Comparison of ENCODE assay signal across 29 mouse cellular contexts in the genomic region with DNA sequence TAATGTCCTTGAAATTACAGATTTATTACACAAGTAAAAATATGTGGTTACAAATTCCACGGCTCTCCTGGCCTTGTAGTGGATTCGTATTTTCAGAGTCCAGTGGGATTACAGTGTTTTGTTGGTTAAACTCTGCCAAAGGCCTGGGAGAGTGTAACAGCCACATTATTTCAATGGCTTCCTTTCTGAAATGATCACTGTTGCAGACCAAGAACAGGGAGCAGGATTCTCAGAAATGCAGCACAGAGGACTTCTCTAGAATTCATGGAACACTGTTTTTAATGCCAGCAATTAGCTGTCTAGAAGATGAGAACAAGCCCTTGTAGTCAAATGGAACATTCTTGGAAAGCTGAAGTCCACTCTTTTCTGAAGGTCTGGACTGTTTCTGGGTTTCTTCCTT.
DNase-seq lines count a peak whose midpoint lies in the region; ATAC-seq and TF ChIP-seq lines count a peak whose summit lies in the region.
"Had no signal": no experiment of that assay in that cellular context is flagged by ENCODE, and none has a peak within 500 bp of the region (broad histone marks: within the 10 kb centered on the region; RNA-seq: fewer than 3 reads in every experiment).

No protein-coding gene starts in this region.

- 42% methylated on average over 2 of the region's 2 CpGs for WGBS in limb, embryonic 12.5 days
- 79% methylated on average over 2 of the region's 2 CpGs for WGBS in limb, embryonic 10.5 days
- whole genome bisulfite sequencing in embryonic facial prominence, embryonic 14.5 days, result 43% methylated on average over 2 of the region's 2 CpGs
- WGBS in limb, embryonic 13.5 days, result 18% methylated on average over 2 of the region's 2 CpGs
- 37% methylated on average over 2 of the region's 2 CpGs for WGBS in stomach, embryonic 16.5 days
- 59% methylated on average over 2 of the region's 2 CpGs for WGBS in kidney, adult 2 months

- ATAC-seq in limb, embryonic 12.5 days (ENCODE audit: insufficient number of reproducible peaks, insufficient read depth, low FRiP score, low TSS enrichment, low read depth), result no peak
- no peak for ATAC-seq in embryonic facial prominence, embryonic 14.5 days (ENCODE audit: low read depth)
- ATAC-seq in limb, embryonic 13.5 days (ENCODE audit: low FRiP score, low read depth), result peak; percentile 32; the same call in 1 of the 2 replicates
- no peak for ATAC-seq in stomach, embryonic 16.5 days (ENCODE audit: insufficient read depth, low FRiP score)
- ATAC-seq: forebrain, embryonic 16.5 days had no signal

- no peak overlapping the region for H3K4me2 ChIP-seq in limb, embryonic 12.5 days
- no peak overlapping the region for H3K4me2 ChIP-seq in embryonic facial prominence, embryonic 14.5 days (ENCODE audit: low read depth, low read length)
- H3K4me2 ChIP-seq in limb, embryonic 13.5 days (replicated peaks), result no peak overlapping the region
- H3K4me2 ChIP-seq in stomach, embryonic 16.5 days (ENCODE audit: low read depth, low read length), result no peak overlapping the region
- H3K4me2 ChIP-seq: heart, embryonic 12.5 days; hindbrain, embryonic 14.5 days; midbrain, embryonic 12.5 days; neural tube, embryonic 12.5 days had no signal

- DNase-seq in limb, embryonic 10.5 days (ENCODE audit: low spot score), result no peak
- DNase-seq in embryonic facial prominence, embryonic 14.5 days (ENCODE audit: low spot score), result peak; percentile 49
- DNase-seq in left cerebral cortex, adult 18-20 months (ENCODE audit: low spot score in 2 of 2), result no peak
- no peak for DNase-seq in kidney, adult 2 months
- no peak for DNase-seq in urinary bladder, adult 18-20 months (ENCODE audit: low spot score in 2 of 2)
- DNase-seq: B cell, adult 2 months; cerebellum, adult 11 months; cerebellum, adult 9-11 months; gastrocnemius, adult 2 months; gastrocnemius, postnatal 36 days; heart, adult 18-20 months; kidney, adult 9 months; kidney, postnatal 14 days; liver; lung, adult 2 months; lung, postnatal 14 days; spleen, adult 18-20 months had no signal

- no peaks in the 10 kb centered on the region for H3K36me3 ChIP-seq in limb, embryonic 12.5 days
- H3K36me3 ChIP-seq in limb, embryonic 10.5 days, result no peaks in the 10 kb centered on the region
- no peaks in the 10 kb centered on the region for H3K36me3 ChIP-seq in embryonic facial prominence, embryonic 14.5 days (ENCODE audit: control insufficient read depth, insufficient read depth, low read length)
- H3K36me3 ChIP-seq in limb, embryonic 13.5 days, result no peaks in the 10 kb centered on the region
- H3K36me3 ChIP-seq in stomach, embryonic 16.5 days (ENCODE audit: control insufficient read depth, insufficient read depth, low read length), result no peaks in the 10 kb centered on the region
- no peaks in the 10 kb centered on the region for H3K36me3 ChIP-seq in kidney, adult 2 months (ENCODE audit: control insufficient read depth, insufficient read depth, low read length)
- H3K36me3 ChIP-seq: forebrain, embryonic 10.5 days; heart, embryonic 12.5 days; midbrain, embryonic 12.5 days; neural tube, embryonic 12.5 days had no signal

- 0 out of 2 replicates have a peak overlapping the region, but pooled peaks have one; percentile 35 for H3K27ac ChIP-seq in limb, embryonic 12.5 days
- no peak overlapping the region; the same call in 1 of the 2 replicates for H3K27ac ChIP-seq in limb, embryonic 10.5 days
- peak overlapping the region; percentile 77; the same call in 1 of the 2 replicates for H3K27ac ChIP-seq in embryonic facial prominence, embryonic 14.5 days (replicated peaks; ENCODE audit: low read depth, low read length)
- H3K27ac ChIP-seq in limb, embryonic 13.5 days, result peak overlapping the region; percentile 59
- peak overlapping the region; percentile 82 for H3K27ac ChIP-seq in stomach, embryonic 16.5 days (ENCODE audit: low read length)
- H3K27ac ChIP-seq in kidney, adult 2 months (ENCODE audit: insufficient read depth, low read depth, low read length), result no peak overlapping the region
- H3K27ac ChIP-seq: forebrain, embryonic 10.5 days; gastrocnemius, adult 2 months; hindbrain, embryonic 14.5 days; left cerebral cortex, adult 2 months; liver, embryonic 14.5 days; midbrain, embryonic 12.5 days; neural tube, embryonic 12.5 days had no signal

- no peaks in the 10 kb centered on the region for H3K27me3 ChIP-seq in limb, embryonic 12.5 days
- H3K27me3 ChIP-seq in limb, embryonic 10.5 days (ENCODE audit: low read depth, poor library complexity, severe bottlenecking), result no peaks in the 10 kb centered on the region
- H3K27me3 ChIP-seq in embryonic facial prominence, embryonic 14.5 days (replicated peaks; ENCODE audit: control insufficient read depth, insufficient read depth, low read length), result no peaks in the 10 kb centered on the region
- H3K27me3 ChIP-seq in limb, embryonic 13.5 days, result no peaks in the 10 kb centered on the region
- H3K27me3 ChIP-seq in stomach, embryonic 16.5 days (ENCODE audit: control insufficient read depth, insufficient read depth, low read length), result no peaks in the 10 kb centered on the region
- H3K27me3 ChIP-seq in kidney, adult 2 months (replicated peaks; ENCODE audit: control insufficient read depth, insufficient read depth, low read length), result no peaks in the 10 kb centered on the region
- H3K27me3 ChIP-seq: heart, embryonic 12.5 days; midbrain, embryonic 12.5 days; neural tube, embryonic 12.5 days had no signal

- no peak for TF ChIP-seq CTCF in kidney, adult 2 months (conservative IDR thresholded peaks at IDR 0.05; ENCODE audit: insufficient read depth, insufficient read length, low read depth, low read length)

- no peak for TF ChIP-seq POLR2A in kidney, adult 2 months (IDR thresholded peaks at IDR 0.05; ENCODE audit: low read depth, low read length)

- no peak overlapping the region for H3K9ac ChIP-seq in limb, embryonic 12.5 days (replicated peaks)
- no peak overlapping the region for H3K9ac ChIP-seq in embryonic facial prominence, embryonic 14.5 days (ENCODE audit: low read depth, low read length)
- no peak overlapping the region for H3K9ac ChIP-seq in limb, embryonic 13.5 days
- H3K9ac ChIP-seq in stomach, embryonic 16.5 days (ENCODE audit: low read length), result no peak overlapping the region
- H3K9ac ChIP-seq: heart, embryonic 12.5 days; hindbrain, embryonic 14.5 days; liver, embryonic 14.5 days; midbrain, embryonic 12.5 days; neural tube, embryonic 12.5 days had no signal

- H3K4me3 ChIP-seq in limb, embryonic 12.5 days (replicated peaks), result no peak overlapping the region
- no peak overlapping the region for H3K4me3 ChIP-seq in limb, embryonic 10.5 days
- H3K4me3 ChIP-seq in embryonic facial prominence, embryonic 14.5 days (ENCODE audit: low read depth, low read length), result no peak overlapping the region
- H3K4me3 ChIP-seq in limb, embryonic 13.5 days, result no peak overlapping the region
- H3K4me3 ChIP-seq in stomach, embryonic 16.5 days (replicated peaks; ENCODE audit: low read length), result no peak overlapping the region
- no peak overlapping the region for H3K4me3 ChIP-seq in kidney, adult 2 months (ENCODE audit: insufficient read depth, low read depth, low read length)
- H3K4me3 ChIP-seq: forebrain, embryonic 10.5 days; heart, embryonic 12.5 days; left cerebral cortex, adult 2 months; midbrain, embryonic 12.5 days; myocyte; neural tube, embryonic 12.5 days had no signal

- H3K4me1 ChIP-seq in limb, embryonic 12.5 days (replicated peaks), result peaks cover 15% of the 10 kb centered on the region
- peaks cover 17% of the 10 kb centered on the region for H3K4me1 ChIP-seq in limb, embryonic 10.5 days
- peaks cover 9% of the 10 kb centered on the region; the same call in 1 of the 2 replicates for H3K4me1 ChIP-seq in embryonic facial prominence, embryonic 14.5 days (ENCODE audit: control insufficient read depth, insufficient read depth, low read length)
- H3K4me1 ChIP-seq in limb, embryonic 13.5 days, result peaks cover 18% of the 10 kb centered on the region
- peaks cover 4% of the 10 kb centered on the region; the same call in 1 of the 2 replicates for H3K4me1 ChIP-seq in stomach, embryonic 16.5 days (ENCODE audit: control insufficient read depth, insufficient read depth, low read length)
- no peaks in the 10 kb centered on the region for H3K4me1 ChIP-seq in kidney, adult 2 months (ENCODE audit: control insufficient read depth, insufficient read depth, low read length)
- H3K4me1 ChIP-seq: forebrain, embryonic 10.5 days; heart, embryonic 12.5 days; midbrain, embryonic 12.5 days; neural tube, embryonic 12.5 days had no signal

- no peaks in the 10 kb centered on the region for H3K9me3 ChIP-seq in limb, embryonic 12.5 days
- no peaks in the 10 kb centered on the region for H3K9me3 ChIP-seq in limb, embryonic 10.5 days (replicated peaks)
- no peaks in the 10 kb centered on the region for H3K9me3 ChIP-seq in embryonic facial prominence, embryonic 14.5 days (ENCODE audit: control insufficient read depth, low read length)
- no peaks in the 10 kb centered on the region for H3K9me3 ChIP-seq in limb, embryonic 13.5 days
- H3K9me3 ChIP-seq in stomach, embryonic 16.5 days (replicated peaks; ENCODE audit: control insufficient read depth, low read length), result no peaks in the 10 kb centered on the region
- H3K9me3 ChIP-seq: forebrain, embryonic 10.5 days; heart, embryonic 12.5 days; midbrain, embryonic 12.5 days; neural tube, embryonic 12.5 days had no signal

Comparison
In these comparisons a context has a peak if more than half of its experiments do, and no peak if none do; other contexts are left out.
1. H3K27ac ChIP-seq: peak in limb, embryonic 12.5 days (single experiment), embryonic facial prominence, embryonic 14.5 days (single experiment), limb, embryonic 13.5 days (single experiment) and stomach, embryonic 16.5 days (single experiment); none in limb, embryonic 10.5 days (single experiment) and kidney, adult 2 months (single experiment).